Mouse (Mus musculus): ENCODE data around the gene Snrpf.

GRCm38 (mm10) chr10:93549821-93550220, 39.7 kb downstream of the Snrpf start:
- no peak for TF ChIP-seq EP300 (optimal IDR thresholded peaks at IDR 0.05)
- TF ChIP-seq CTCF (IDR thresholded peaks at IDR 0.05; ENCODE audit: low read depth) = no peak
